Mouse (Mus musculus): ENCODE measurements around the gene Pdlim3.

Pdlim3 gene

DNA sequence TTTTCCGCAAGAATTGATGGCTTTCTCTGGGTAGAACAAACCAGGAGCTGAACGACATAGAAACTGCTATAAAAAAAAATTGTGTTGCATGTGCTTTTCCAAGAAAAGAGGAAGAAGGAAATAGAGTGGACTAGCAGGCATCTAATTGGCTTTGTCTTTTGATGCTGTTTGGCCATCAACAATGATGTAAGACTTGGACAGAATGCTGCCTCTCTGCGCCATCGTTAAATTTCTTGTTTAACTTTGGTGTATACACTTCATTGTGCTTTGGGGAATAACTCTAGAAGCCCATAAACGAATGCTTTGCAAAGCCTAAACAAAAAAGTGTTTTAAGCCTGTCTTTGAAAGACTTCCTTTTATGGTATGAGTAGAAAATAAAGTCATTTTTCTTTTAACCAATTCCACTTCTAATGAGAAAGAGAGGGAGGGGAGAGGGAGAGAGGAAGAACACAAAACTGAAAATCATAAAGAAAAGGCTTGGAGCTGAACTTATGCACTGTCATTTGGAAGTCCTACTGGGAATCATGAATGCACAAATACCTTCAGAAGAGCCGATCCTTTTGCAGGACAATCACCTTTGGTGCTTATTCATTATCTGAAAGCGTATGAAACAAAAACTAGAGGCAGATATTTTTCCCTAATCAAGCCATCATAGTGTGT, 20.5 kb downstream of the Pdlim3 start:
- no peak for DNase-seq (ENCODE audit: low spot score)

GRCm38 (mm10) chr8:45906251-45906619, 21.0 kb downstream of the Pdlim3 start:
- DNase-seq (ENCODE audit: low spot score), result no peak

- DNase-seq (ENCODE audit: low spot score), result no peak
These were observed 28.4 kb downstream of the Pdlim3 start for GRCm38 (mm10) chr8:45913707-45914106.

DNA sequence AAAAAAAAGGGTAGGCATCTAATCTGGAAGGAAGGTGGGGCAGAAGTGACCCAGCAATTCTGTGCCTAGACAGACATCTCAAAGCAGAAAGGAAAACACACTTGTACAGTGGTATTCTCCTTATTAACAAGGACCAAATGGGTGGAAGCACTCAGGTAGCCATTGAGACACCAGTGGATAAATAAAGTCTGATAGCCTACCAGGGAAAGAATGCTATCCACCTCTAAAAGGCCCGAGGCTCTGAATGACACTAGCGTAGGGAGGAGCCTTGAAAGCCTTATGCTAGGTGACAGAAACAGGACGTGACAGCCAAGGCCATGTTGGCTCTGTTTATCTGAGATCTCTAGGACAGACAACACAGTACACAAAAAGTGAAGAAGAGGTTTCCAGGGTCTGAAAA, 31.2 kb downstream of the Pdlim3 start:
- DNase-seq (ENCODE audit: low spot score), result no peak

GRCm38 (mm10) chr8:45917040-45917679, 31.9 kb downstream of the Pdlim3 start:
- DNase-seq (ENCODE audit: low spot score), result no peak

- DNase-seq (ENCODE audit: low spot score), result no peak
These were observed 33.6 kb downstream of the Pdlim3 start for GRCm38 (mm10) chr8:45918891-45919290.

GRCm38 (mm10) chr8:45920392-45920791, 35.1 kb downstream of the Pdlim3 start:
- no peak for DNase-seq (ENCODE audit: low spot score)

- DNase-seq (ENCODE audit: low spot score), result no peak
These were observed 36.9 kb downstream of the Pdlim3 start for GRCm38 (mm10) chr8:45922116-45922515.

DNA sequence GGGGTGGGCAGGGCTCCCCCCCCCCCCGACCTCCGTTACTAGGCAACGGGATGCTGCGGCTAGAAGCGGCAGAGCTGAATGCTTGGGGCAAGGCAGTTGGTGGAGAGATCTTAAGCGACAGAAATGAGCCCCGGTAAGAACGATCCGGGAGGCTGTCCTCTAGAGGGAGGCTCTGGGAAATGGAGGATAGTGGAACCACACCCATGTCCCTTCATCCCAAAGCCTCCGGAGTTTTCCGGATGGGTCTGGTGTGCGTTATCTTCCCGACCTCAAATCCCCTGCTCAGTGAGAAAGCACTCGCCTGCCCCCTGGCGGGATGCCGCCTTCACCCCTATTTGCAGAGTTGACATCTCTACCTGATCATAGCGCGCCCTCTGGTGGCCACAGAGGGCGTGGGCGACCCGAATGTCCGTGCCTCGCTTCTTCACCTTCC, 49.3 kb downstream of the Pdlim3 start, which contains the start of gene Ccdc110:
Gene Ccdc110 (plus strand): TSS at position 38 of the 433 bp plus-strand sequence.
- DNase-seq (ENCODE audit: low spot score), result peak; percentile 96

GRCm38 (mm10) chr8:45936986-45937385, 51.7 kb downstream of the Pdlim3 start:
- DNase-seq (ENCODE audit: low spot score), result no peak

DNA sequence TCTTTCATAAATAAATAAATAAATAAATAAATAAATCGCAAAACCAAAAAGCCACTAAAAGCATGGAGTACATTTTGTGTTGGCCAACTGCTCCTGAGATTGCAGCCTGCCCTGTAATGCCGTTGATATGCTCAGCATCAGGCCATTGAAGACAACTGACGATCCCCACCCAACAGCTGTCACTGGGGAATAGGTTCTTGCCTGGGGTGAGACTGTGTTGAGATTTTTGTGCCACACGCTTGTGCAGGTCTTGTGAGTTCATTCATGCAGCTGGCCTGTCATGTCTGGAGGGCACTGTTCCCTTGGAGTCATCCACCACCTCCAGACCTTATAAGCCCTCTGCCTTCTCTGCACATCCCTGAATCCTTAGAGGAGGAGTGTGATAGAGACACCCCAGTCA, 61.0 kb downstream of the Pdlim3 start:
- DNase-seq (ENCODE audit: low spot score), result no peak

- no peak for DNase-seq (ENCODE audit: low spot score)
These were observed 65.4 kb downstream of the Pdlim3 start for GRCm38 (mm10) chr8:45950622-45951021.

Measured in embryo, embryonic 10.5 days (tissue).